Mouse (Mus musculus) 3T3-L1 (cell line): ENCODE measurements at regions not wholly inside any gene's neighbourhood (a gene's known extent, or its start where the extent isn't known, plus 50 kb on each side); places are given as distances from the start of the nearest gene placed in this dataset.

Experiments
- DNase-seq: peaks from one replicate; pipeline ENCODE4 v3.0.0-alpha.2; 2015; ENCODE audit warnings: low read depth, low spot score

- peak; percentile 53 for DNase-seq
These were observed 57.3 kb upstream of the Eda2r start for GRCm38 (mm10) chrX:97434327-97434726.

- peak; percentile 80 for DNase-seq
These were observed 54.4 kb upstream of the Eda2r start for GRCm38 (mm10) chrX:97431391-97431803.
